Mouse (Mus musculus): Measurements from ENCODE around the gene Olfr556. TPM values are rescaled to one million over a fixed set of nuclear protein-coding genes. Genes with fewer than 3 reads are reported as not detected.
"Not testable (repeated sequence)": the region's sequence is repeated elsewhere in the genome, so short reads cannot be mapped to it uniquely, and the experiment has no call there.

The Olfr556 gene
- polyA plus RNA-seq (2015; fragmentation: Nextera tagmentation; extraction: Ambion mirVana), result not detected in 2 replicates

- Histone ChIP-seq H3K4me3 (replicated peaks; ENCODE audit: low read length) (no peak within 1 kb of the TSS), H3K27ac (ENCODE audit: low read length) (no peak within 1 kb of the TSS), H3K4me1 (ENCODE audit: control insufficient read depth, insufficient read depth, low read length) (no peaks in the 10 kb centered on the region), H3K27me3 (ENCODE audit: control insufficient read depth, insufficient read depth, low read length) (no peaks in the 10 kb centered on the region), H3K9me3 (replicated peaks; ENCODE audit: control insufficient read depth, low read length) (no peaks in the 10 kb centered on the region), H3K9ac (ENCODE audit: low read length) (no peak within 1 kb of the TSS), H3K4me2 (ENCODE audit: low read depth, low read length) (no peak within 1 kb of the TSS), H3K36me3 (ENCODE audit: control insufficient read depth, insufficient read depth, low read length) (no peaks in the 10 kb centered on the region)
- WGBS, result 46% methylated on average over 3 of the region's 3 CpGs
- no peak for ATAC-seq (ENCODE audit: insufficient read depth, low FRiP score)
Measured at GRCm38 (mm10) chr7:102664599-102664998, at the start of gene Olfr556. Gene Olfr556, plus strand, starts transcription at chr7:102664899.

GRCm38 (mm10) chr7:102618118-102618517, 46.6 kb upstream of the Olfr556 start, which contains the start of gene Olfr553:
Gene Olfr553, minus strand, starts transcription at chr7:102618218.
- no peaks in the 10 kb centered on the region for H3K4me1 ChIP-seq (ENCODE audit: control insufficient read depth, insufficient read depth, low read length)
- H3K36me3 ChIP-seq (ENCODE audit: control insufficient read depth, insufficient read depth, low read length), result no peaks in the 10 kb centered on the region
- H3K9me3 ChIP-seq (replicated peaks; ENCODE audit: control insufficient read depth, low read length), result no peaks in the 10 kb centered on the region
- no peaks in the 10 kb centered on the region for H3K27me3 ChIP-seq (ENCODE audit: control insufficient read depth, insufficient read depth, low read length)
- H3K4me3 ChIP-seq (replicated peaks; ENCODE audit: low read length), result no peak within 1 kb of the TSS
- no peak within 1 kb of the TSS for H3K4me2 ChIP-seq (ENCODE audit: low read depth, low read length)
- no peak for ATAC-seq (ENCODE audit: insufficient read depth, low FRiP score)
- H3K27ac ChIP-seq (ENCODE audit: low read length), result no peak within 1 kb of the TSS
- H3K9ac ChIP-seq (ENCODE audit: low read length), result no peak within 1 kb of the TSS

- Histone ChIP-seq H3K27me3 (ENCODE audit: control insufficient read depth, insufficient read depth, low read length) (no peaks in the 10 kb centered on the region), H3K4me1 (ENCODE audit: control insufficient read depth, insufficient read depth, low read length) (no peaks in the 10 kb centered on the region), H3K9me3 (replicated peaks; ENCODE audit: control insufficient read depth, low read length) (no peaks in the 10 kb centered on the region), H3K4me3 (replicated peaks; ENCODE audit: low read length) (no peak overlapping the region), H3K27ac (ENCODE audit: low read length) (no peak overlapping the region), H3K36me3 (ENCODE audit: control insufficient read depth, insufficient read depth, low read length) (no peaks in the 10 kb centered on the region), H3K9ac (ENCODE audit: low read length) (no peak overlapping the region), H3K4me2 (ENCODE audit: low read depth, low read length) (no peak overlapping the region)
- no peak; the same call in 1 of the 2 replicates for ATAC-seq (ENCODE audit: insufficient read depth, low FRiP score)
- WGBS, result 37% methylated on average over 5 of the region's 5 CpGs
Measured at GRCm38 (mm10) chr7:102619608-102620007, 45.1 kb upstream of the Olfr556 start.

- not testable (repeated sequence) for H3K4me2 ChIP-seq (ENCODE audit: low read depth, low read length); H3K9ac ChIP-seq (ENCODE audit: low read length); H3K27ac ChIP-seq (ENCODE audit: low read length); H3K27me3 ChIP-seq (ENCODE audit: control insufficient read depth, insufficient read depth, low read length); H3K4me1 ChIP-seq (ENCODE audit: control insufficient read depth, insufficient read depth, low read length); H3K9me3 ChIP-seq (replicated peaks; ENCODE audit: control insufficient read depth, low read length); H3K4me3 ChIP-seq (replicated peaks; ENCODE audit: low read length); H3K36me3 ChIP-seq (ENCODE audit: control insufficient read depth, insufficient read depth, low read length); ATAC-seq (ENCODE audit: insufficient read depth, low FRiP score)
- WGBS, result 85% methylated on average over 17 of the region's 19 CpGs
Measured at GRCm38 (mm10) chr7:102620368-102620767, 44.3 kb upstream of the Olfr556 start.

- Histone ChIP-seq H3K4me2 (ENCODE audit: low read depth, low read length) (no peak overlapping the region), H3K27me3 (ENCODE audit: control insufficient read depth, insufficient read depth, low read length) (no peaks in the 10 kb centered on the region), H3K36me3 (ENCODE audit: control insufficient read depth, insufficient read depth, low read length) (no peaks in the 10 kb centered on the region), H3K27ac (ENCODE audit: low read length) (no peak overlapping the region), H3K9ac (ENCODE audit: low read length) (no peak overlapping the region), H3K4me3 (replicated peaks; ENCODE audit: low read length) (no peak overlapping the region), H3K4me1 (ENCODE audit: control insufficient read depth, insufficient read depth, low read length) (no peaks in the 10 kb centered on the region), H3K9me3 (replicated peaks; ENCODE audit: control insufficient read depth, low read length) (no peaks in the 10 kb centered on the region)
- 28% methylated on average over 3 of the region's 3 CpGs for WGBS
- ATAC-seq (ENCODE audit: insufficient read depth, low FRiP score), result no peak
Measured at GRCm38 (mm10) chr7:102636665-102637064, 28.0 kb upstream of the Olfr556 start.

- Histone ChIP-seq H3K27me3 (ENCODE audit: control insufficient read depth, insufficient read depth, low read length) (no peaks in the 10 kb centered on the region), H3K36me3 (ENCODE audit: control insufficient read depth, insufficient read depth, low read length) (no peaks in the 10 kb centered on the region), H3K4me2 (ENCODE audit: low read depth, low read length) (no peak within 1 kb of the TSS), H3K9me3 (replicated peaks; ENCODE audit: control insufficient read depth, low read length) (no peaks in the 10 kb centered on the region), H3K4me1 (ENCODE audit: control insufficient read depth, insufficient read depth, low read length) (no peaks in the 10 kb centered on the region), H3K27ac (ENCODE audit: low read length) (no peak within 1 kb of the TSS), H3K9ac (ENCODE audit: low read length) (no peak within 1 kb of the TSS), H3K4me3 (replicated peaks; ENCODE audit: low read length) (no peak within 1 kb of the TSS)
- ATAC-seq (ENCODE audit: insufficient read depth, low FRiP score), result no peak
- 56% methylated on average over 1 of the region's 1 CpGs for WGBS
Measured at GRCm38 (mm10) chr7:102638132-102638531, 26.6 kb upstream of the Olfr556 start, which contains the start of gene Olfr554. Gene Olfr554, plus strand, starts transcription at chr7:102638432.

- not testable (repeated sequence) for H3K27me3 ChIP-seq (ENCODE audit: control insufficient read depth, insufficient read depth, low read length); H3K4me1 ChIP-seq (ENCODE audit: control insufficient read depth, insufficient read depth, low read length); H3K4me3 ChIP-seq (replicated peaks; ENCODE audit: low read length); H3K9ac ChIP-seq (ENCODE audit: low read length); H3K4me2 ChIP-seq (ENCODE audit: low read depth, low read length); ATAC-seq (ENCODE audit: insufficient read depth, low FRiP score); H3K36me3 ChIP-seq (ENCODE audit: control insufficient read depth, insufficient read depth, low read length); H3K9me3 ChIP-seq (replicated peaks; ENCODE audit: control insufficient read depth, low read length); H3K27ac ChIP-seq (ENCODE audit: low read length)
- WGBS, result 91% methylated on average over 3 of the region's 4 CpGs
Measured at GRCm38 (mm10) chr7:102644945-102645344, 19.8 kb upstream of the Olfr556 start.

- no peak within 1 kb of the TSS for H3K27ac ChIP-seq (ENCODE audit: low read length)
- no peaks in the 10 kb centered on the region for H3K27me3 ChIP-seq (ENCODE audit: control insufficient read depth, insufficient read depth, low read length)
- 71% methylated on average over 1 of the region's 1 CpGs for WGBS
- no peak within 1 kb of the TSS for H3K4me2 ChIP-seq (ENCODE audit: low read depth, low read length)
- H3K9ac ChIP-seq (ENCODE audit: low read length), result no peak within 1 kb of the TSS
- no peak for ATAC-seq (ENCODE audit: insufficient read depth, low FRiP score)
- H3K36me3 ChIP-seq (ENCODE audit: control insufficient read depth, insufficient read depth, low read length), result no peaks in the 10 kb centered on the region
- H3K9me3 ChIP-seq (replicated peaks; ENCODE audit: control insufficient read depth, low read length), result no peaks in the 10 kb centered on the region
- H3K4me3 ChIP-seq (replicated peaks; ENCODE audit: low read length), result no peak within 1 kb of the TSS
- no peaks in the 10 kb centered on the region for H3K4me1 ChIP-seq (ENCODE audit: control insufficient read depth, insufficient read depth, low read length)
Measured at GRCm38 (mm10) chr7:102658523-102658922, 6.2 kb upstream of the Olfr556 start, which contains the start of gene Olfr555. Gene Olfr555, plus strand, starts transcription at chr7:102658823.

GRCm38 (mm10) chr7:102665378-102665777, 679 bp downstream of the Olfr556 start:
- no peaks in the 10 kb centered on the region for H3K4me1 ChIP-seq (ENCODE audit: control insufficient read depth, insufficient read depth, low read length)
- 27% methylated on average over 2 of the region's 2 CpGs for WGBS
- no peaks in the 10 kb centered on the region for H3K36me3 ChIP-seq (ENCODE audit: control insufficient read depth, insufficient read depth, low read length)
- no peak overlapping the region for H3K9ac ChIP-seq (ENCODE audit: low read length)
- no peaks in the 10 kb centered on the region for H3K9me3 ChIP-seq (replicated peaks; ENCODE audit: control insufficient read depth, low read length)
- H3K27ac ChIP-seq (ENCODE audit: low read length), result no peak overlapping the region
- H3K4me3 ChIP-seq (replicated peaks; ENCODE audit: low read length), result no peak overlapping the region
- no peak overlapping the region for H3K4me2 ChIP-seq (ENCODE audit: low read depth, low read length)
- ATAC-seq (ENCODE audit: insufficient read depth, low FRiP score), result no peak
- no peaks in the 10 kb centered on the region for H3K27me3 ChIP-seq (ENCODE audit: control insufficient read depth, insufficient read depth, low read length)

GRCm38 (mm10) chr7:102676225-102676624, 11.5 kb downstream of the Olfr556 start:
- H3K9me3 ChIP-seq (replicated peaks; ENCODE audit: control insufficient read depth, low read length), result no peaks in the 10 kb centered on the region
- no peak overlapping the region for H3K27ac ChIP-seq (ENCODE audit: low read length)
- H3K4me3 ChIP-seq (replicated peaks; ENCODE audit: low read length), result no peak overlapping the region
- ATAC-seq (ENCODE audit: insufficient read depth, low FRiP score), result no peak
- no peaks in the 10 kb centered on the region for H3K4me1 ChIP-seq (ENCODE audit: control insufficient read depth, insufficient read depth, low read length)
- H3K4me2 ChIP-seq (ENCODE audit: low read depth, low read length), result no peak overlapping the region
- no peak overlapping the region for H3K9ac ChIP-seq (ENCODE audit: low read length)
- no peaks in the 10 kb centered on the region for H3K36me3 ChIP-seq (ENCODE audit: control insufficient read depth, insufficient read depth, low read length)
- H3K27me3 ChIP-seq (ENCODE audit: control insufficient read depth, insufficient read depth, low read length), result no peaks in the 10 kb centered on the region
- WGBS, result 79% methylated on average over 2 of the region's 2 CpGs
